Mouse (Mus musculus): ENCODE results near the gene Hspd1. TPM values are rescaled to one million over a fixed set of nuclear protein-coding genes. Genes with fewer than 3 reads are reported as not detected.
A peak's percentile ranks its signal among the peaks of the same experiment; 100 is the strongest.
"Not testable (repeated sequence)": the region's sequence is repeated elsewhere in the genome, so short reads cannot be mapped to it uniquely, and the experiment has no call there.

The Hspd1 gene
- polyA plus RNA-seq, 1 experiment = 38.9 TPM

GRCm38 (mm10) chr1:55088611-55089497 lies 811 bp upstream of the Hspd1 start:
- no peak for DNase-seq (ENCODE audit: low read depth, low spot score)
- 3% methylated on average over 16 of the region's 16 CpGs for WGBS

DNA sequence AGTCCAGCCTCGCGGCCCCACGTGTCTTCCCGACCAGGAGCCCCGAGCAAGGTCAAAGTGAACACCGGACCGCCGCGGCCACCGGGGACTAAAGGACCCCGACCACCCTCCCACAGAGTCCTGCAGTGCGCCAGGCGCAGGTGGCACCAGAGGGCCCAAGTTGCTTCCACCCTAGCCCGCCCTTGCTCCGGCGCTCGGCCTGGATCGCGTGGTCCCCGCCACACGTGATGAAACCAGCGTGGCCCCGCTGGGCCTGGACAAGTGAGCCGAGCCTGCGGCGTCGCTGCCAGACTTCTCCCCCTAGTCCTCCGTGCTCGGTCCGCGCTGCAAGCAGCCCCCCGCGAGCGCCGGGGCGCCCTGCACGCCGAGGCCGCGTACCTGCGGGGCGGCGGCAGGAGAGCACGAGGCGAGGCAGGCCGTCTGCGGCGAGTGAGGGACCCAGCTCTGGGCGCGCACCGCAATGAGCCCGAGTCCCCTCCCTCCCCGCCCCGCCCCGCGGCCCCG lies 590 bp downstream of the Hspd1 start:
- DNase-seq (ENCODE audit: low read depth, low spot score) = no peak
- WGBS = under 1% methylated on average over 53 of the region's 57 CpGs

GRCm38 (mm10) chr1:55086868-55087400 lies 1.1 kb downstream of the Hspd1 start:
- DNase-seq (ENCODE audit: low read depth, low spot score) = no peak
- WGBS = under 1% methylated on average over 13 of the region's 13 CpGs

- no peak for DNase-seq (ENCODE audit: low read depth, low spot score)
- 37% methylated on average over 7 of the region's 7 CpGs for WGBS
Observed at GRCm38 (mm10) chr1:55085781-55086366, 2.2 kb downstream of the Hspd1 start.

DNA sequence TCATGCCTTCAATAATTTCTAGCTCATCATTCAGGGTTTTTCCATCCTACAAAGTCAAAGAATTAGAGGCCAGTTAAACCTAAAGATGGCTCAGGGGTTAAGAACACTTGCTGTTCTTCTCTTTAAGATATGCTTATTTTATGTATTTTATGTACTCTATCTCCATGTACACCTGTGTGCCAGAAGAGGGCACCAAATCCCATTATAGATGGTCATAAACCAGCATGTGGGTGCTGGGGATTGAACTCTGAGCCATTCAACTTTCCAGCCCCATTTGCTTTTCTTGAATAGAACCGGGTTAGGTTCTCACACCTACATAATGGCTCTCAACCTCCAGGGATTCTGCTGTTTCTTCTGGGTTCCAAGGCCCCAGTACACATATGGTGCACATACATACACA lies 5.9 kb downstream of the Hspd1 start:
- no peak for DNase-seq (ENCODE audit: low read depth, low spot score)
- 55% methylated on average over 1 of the region's 1 CpGs for WGBS

DNA sequence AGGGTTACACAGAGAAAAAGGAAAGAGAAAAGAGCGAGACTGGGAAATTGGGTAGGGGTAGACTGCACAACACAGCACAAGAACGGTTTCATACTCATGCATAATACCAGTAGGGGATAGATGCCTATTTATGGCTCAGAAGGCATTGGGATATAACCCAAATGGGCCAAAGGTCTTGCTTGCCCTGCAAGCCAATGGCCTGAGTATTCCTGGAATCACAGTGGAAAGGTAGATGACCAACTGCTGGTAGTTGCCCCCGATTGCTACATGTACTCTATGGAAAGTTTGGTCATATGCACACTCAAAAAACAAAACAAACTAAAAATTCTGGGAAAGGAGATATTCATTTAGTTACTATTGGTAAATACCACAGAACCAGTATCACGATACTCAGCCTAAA lies 8.4 kb downstream of the Hspd1 start:
- DNase-seq (ENCODE audit: low read depth, low spot score) = no peak
- WGBS = 84% methylated on average over 4 of the region's 4 CpGs

DNA sequence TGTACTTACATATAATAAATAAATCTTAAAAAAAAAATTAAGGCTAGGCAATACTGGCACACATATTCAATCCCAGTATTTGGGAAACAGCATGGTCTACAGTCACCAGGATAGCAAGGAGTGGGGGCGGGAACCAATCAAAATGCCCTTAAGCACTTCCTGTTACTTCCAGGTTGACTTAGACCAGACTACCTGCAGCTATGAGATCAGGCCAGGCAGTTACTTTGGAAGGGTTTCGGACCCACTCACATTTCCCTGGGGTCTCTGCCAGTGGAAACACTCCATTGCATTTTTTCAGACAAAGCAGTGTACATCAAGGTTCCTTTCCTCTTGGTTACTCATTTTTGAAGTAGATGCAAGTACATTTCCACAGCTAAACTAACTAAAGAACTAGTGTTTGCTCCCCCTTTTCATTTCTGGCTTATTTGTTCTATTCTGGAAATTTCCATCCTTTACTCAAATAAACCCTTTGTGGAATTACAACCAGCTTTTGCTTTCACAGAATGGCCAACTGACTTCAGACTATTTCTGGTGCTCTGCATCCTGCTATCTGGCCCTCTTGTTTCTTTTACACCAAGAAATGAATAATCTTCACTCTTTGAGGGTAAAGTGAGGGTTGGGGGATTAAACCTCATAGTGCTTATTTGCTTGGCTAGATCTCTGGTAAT lies 11.1 kb downstream of the Hspd1 start:
- no peak for DNase-seq (ENCODE audit: low read depth, low spot score)
- WGBS = 96% methylated on average over 2 of the region's 2 CpGs

DNA sequence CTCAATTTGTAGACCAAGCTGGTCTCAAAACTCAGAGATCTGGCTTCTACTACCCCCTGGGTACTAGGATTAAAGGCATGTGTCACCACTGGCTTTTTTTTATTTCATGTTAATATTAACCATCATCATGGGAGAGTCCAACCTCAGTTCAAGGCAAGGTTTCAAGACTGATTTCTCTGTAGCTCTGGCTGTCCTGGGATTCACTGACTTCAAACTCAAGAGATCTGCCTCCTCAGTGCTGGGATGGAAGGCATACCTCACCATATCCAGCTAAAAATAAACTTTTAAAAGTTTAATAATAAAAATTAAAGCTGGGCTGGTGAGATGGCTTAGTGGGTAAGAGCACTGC lies 11.7 kb downstream of the Hspd1 start:
- DNase-seq (ENCODE audit: low read depth, low spot score) = no peak

- DNase-seq (ENCODE audit: low read depth, low spot score) = no peak
- 80% methylated on average over 5 of the region's 5 CpGs for WGBS
Observed at GRCm38 (mm10) chr1:55075652-55076394, 12.2 kb downstream of the Hspd1 start.

DNA sequence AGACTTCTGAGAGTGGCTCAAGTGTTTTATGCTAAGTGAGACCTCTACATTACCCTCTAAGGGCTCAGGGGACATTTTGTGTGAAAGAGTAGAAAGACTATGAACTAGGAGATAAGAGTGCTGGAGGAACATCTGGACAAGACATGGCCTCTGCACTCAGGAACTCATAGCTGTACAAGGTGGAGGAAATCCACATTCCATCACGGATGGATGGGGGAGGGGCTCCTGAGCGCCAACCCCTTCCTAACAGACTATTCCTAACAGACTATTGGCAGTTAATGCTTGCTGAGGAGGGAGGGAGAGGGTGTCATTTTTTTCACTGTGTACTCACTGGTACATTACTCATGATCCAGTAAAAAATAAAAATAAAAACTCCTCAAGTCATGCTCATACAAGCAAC lies 13.3 kb downstream of the Hspd1 start:
- DNase-seq (ENCODE audit: low read depth, low spot score) = no peak
- 47% methylated on average over 2 of the region's 2 CpGs for WGBS

DNA sequence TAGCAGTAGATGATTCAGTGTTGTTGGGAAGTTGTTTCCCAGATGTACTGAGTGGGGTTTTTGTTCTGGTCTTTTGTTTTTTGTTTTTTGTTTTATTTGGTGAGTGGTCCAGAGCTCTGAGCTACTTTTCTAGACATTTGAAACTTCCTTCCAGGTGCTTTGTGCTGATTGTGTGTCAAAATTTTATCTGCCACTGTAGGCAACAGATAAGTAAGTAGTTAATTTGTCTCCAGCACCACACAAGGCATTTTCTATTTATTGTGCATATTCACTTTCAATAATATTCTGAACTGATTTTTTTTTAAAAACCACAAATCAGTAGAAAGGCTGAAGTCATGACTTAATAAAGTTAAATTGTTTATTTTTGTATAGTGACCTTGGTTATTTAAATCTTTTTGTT lies 15.7 kb downstream of the Hspd1 start:
- not testable (repeated sequence) for DNase-seq (ENCODE audit: low read depth, low spot score)

GRCm38 (mm10) chr1:55061772-55062171 lies 26.3 kb downstream of the Hspd1 start:
- DNase-seq (ENCODE audit: low read depth, low spot score) = no peak
- WGBS = 84% methylated on average over 4 of the region's 4 CpGs

GRCm38 (mm10) chr1:55061099-55061498 lies 26.9 kb downstream of the Hspd1 start:
- no peak for DNase-seq (ENCODE audit: low read depth, low spot score)
- WGBS = 86% methylated on average over 5 of the region's 5 CpGs

GRCm38 (mm10) chr1:55058383-55058782 lies 29.7 kb downstream of the Hspd1 start:
- not testable (repeated sequence) for DNase-seq (ENCODE audit: low read depth, low spot score)
- WGBS = 97% methylated on average over 2 of the region's 3 CpGs

DNA sequence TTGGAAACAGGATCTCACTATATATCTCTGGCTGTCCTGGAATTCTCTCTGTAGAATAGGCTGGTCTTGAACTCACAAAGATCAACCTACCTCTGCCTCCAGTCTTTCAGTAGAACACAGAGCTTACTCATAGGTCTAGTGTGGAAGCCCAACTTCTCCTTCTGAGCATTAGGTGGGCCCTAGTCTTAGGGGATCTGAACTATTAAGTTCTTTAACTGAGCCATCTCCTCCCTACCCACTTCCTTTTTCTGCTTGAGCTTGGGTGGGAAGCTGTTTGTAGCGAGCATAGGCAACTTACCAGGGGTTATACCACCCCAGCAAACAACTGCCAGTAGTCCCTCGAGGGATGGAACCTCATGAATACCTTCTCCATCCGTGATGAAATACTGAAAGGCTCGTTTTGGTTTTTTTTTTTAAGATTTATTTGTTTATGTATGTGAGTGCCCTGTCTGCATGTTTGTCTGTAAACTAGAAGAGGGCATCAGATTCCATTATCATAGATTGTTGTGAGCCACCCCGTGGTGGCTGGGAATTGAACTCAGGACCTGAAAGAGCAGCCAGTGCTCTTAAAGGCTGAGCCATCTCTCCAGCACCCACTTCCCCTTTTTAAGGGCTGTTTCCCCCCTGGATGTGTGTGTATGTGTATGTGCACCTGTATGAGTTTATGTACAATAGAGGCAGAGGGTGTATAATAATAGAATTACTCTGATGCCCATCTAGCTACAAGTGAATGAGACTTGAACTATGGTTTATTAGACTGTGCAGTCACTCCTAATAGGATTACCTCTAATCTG lies 32.5 kb downstream of the Hspd1 start:
- WGBS = 80% methylated on average over 5 of the region's 5 CpGs
- DNase-seq (ENCODE audit: low read depth, low spot score) = no peak

DNA sequence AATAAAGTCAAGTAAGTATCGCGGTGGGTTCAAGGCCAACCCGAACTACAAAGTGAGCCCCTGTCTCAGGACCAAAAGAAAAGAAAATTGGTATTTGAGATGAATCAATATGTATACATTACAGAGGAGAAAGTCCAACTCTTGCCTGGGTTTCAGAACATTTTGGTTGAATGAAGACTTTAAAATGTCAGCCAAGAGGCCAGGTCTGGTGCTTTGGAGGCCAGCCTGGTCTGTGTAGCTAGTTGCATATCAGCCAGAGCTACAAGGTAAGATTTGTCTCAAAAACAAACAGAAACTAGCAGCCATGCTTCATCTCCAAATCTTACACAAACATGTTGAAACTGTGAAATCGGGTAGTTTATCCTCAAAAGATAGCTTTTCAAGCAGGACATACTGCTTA lies 34.4 kb downstream of the Hspd1 start:
- 46% methylated on average over 4 of the region's 4 CpGs for WGBS

GRCm38 (mm10) chr1:55053005-55053404 lies 35.0 kb downstream of the Hspd1 start:
- peak; percentile 45 for DNase-seq (ENCODE audit: low read depth, low spot score)
- under 1% methylated on average over 42 of the region's 42 CpGs for WGBS

More for the DNA sequence above, 34.4 kb downstream of the Hspd1 start:
- DNase-seq (ENCODE audit: low read depth, low spot score) = no peak

- WGBS = under 1% methylated on average over 46 of the region's 46 CpGs
- DNase-seq (ENCODE audit: low read depth, low spot score) = peak; percentile 89
Observed at GRCm38 (mm10) chr1:55052355-55052953, 35.6 kb downstream of the Hspd1 start, which contains the start of gene Coq10b. TSS of gene Coq10b (plus strand) at chr1:55052770.
